Mouse (Mus musculus) adrenal gland, adult 2 months (tissue): ENCODE data around the gene Islr2. TPM values are rescaled to one million over a fixed set of nuclear protein-coding genes. Genes with fewer than 3 reads are reported as not detected.

ENCODE experiments used
- DNase-seq: peaks from one replicate; pipeline ENCODE4 v3.0.0; 2021
- polyA plus RNA-seq: library from polyadenylated mRNA; depleted of rRNA; stranded (reverse); fragments of >200 nt; gene quantifications from 2 replicates; pipeline ENCODE4 v1.2.3, GENCODE M21; 2012
- total RNA-seq, 2 experiments: library from RNA; stranded (reverse); gene quantifications; 2 replicates each; pipeline ENCODE4 v1.2.3; 2021

Islr2 gene
- total and polyA plus RNA-seq, 3 experiments: 1.3 to 2.0 (median 1.5) TPM

GRCm38 (mm10) chr9:58196610-58197567 lies 7.2 kb downstream of the Islr2 start:
- DNase-seq: peak; percentile 58

GRCm38 (mm10) chr9:58196141-58196540 lies 8.0 kb downstream of the Islr2 start:
- DNase-seq: no peak

DNA sequence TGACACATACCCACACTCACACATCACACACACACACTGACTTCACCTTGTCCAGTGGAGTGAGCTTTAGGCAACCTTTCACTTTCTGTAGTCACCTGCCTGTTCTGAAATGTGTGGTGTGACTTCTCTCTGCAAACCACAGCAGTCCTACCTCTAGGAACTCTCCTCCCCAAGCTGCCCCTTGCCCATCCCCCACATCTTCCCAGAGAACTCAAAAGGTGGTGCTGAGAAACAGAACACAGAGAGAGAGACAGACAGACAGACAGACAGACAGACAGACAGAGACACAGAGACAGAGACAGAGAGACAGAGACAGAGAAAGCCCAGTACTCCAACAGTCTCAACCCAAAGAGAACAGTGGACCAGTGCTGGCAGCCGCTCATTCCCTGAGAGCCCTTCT lies 8.4 kb downstream of the Islr2 start:
- DNase-seq: no peak

GRCm38 (mm10) chr9:58194222-58194621 lies 9.9 kb downstream of the Islr2 start:
- DNase-seq: no peak

DNA sequence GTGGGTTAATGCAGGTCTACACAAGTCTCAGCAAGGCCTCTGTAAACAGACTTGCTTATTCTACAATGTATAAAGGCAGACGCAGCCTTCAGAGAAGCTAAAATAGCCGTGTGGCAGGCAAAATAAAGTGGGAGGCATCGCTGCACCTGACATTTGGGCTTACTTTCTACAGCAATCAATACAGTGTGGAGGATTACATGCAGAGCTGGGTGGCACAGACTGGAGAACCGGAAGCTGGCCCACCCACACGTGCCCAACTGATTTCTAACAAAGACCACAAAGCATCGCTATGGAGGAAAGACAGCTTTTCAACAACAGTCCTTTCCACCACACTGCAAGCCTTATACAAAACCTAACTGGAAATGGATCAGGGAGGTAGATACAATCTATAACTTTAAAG lies 19.7 kb downstream of the Islr2 start:
- DNase-seq: no peak

GRCm38 (mm10) chr9:58179390-58179789 lies 24.7 kb downstream of the Islr2 start:
- DNase-seq: no peak

GRCm38 (mm10) chr9:58177165-58177564 lies 27.0 kb downstream of the Islr2 start:
- DNase-seq: no peak

GRCm38 (mm10) chr9:58175745-58176487 lies 28.2 kb downstream of the Islr2 start:
- no peak for DNase-seq

DNA sequence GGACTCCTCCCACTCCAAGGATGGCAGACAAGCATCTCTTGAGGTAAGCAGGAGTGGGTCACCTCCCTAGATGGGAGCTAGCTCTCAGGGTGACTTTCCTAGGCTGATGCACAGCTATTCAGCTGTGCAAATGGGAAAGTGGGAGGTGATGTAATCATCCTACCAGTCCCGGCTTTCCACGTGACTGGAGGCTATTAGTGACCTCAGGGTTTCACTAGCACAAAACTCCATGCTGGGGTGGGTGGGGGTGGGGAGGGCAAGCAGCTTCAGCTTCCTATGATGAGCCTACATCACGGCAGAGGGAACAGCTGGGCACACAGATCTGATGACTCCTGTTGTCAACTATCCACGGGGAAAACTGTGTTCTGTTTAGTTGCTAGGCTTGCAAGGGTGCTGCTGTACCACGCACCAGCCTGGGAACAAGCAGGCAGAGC lies 29.3 kb downstream of the Islr2 start:
- DNase-seq: no peak

- DNase-seq: no peak
Observed at GRCm38 (mm10) chr9:58172863-58173262, 31.3 kb downstream of the Islr2 start.

DNA sequence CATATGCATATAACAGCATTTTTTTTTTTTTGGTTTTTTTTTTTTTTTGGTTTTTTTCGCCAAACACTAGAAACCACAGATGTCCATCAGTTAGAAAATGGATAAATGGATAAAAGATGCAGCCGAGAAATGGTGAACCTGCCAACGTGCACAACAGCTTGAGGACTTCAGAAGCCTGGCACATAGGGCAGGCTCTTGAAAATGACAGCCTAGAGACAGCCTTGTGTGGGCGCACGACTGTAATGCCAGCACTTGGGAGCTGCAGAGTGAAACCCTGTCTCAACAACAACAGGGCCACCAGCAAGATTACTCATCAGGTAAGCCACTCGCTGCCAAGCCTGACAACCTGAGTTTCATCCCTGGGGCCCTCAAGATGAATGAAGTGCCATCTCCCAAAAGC lies 34.7 kb downstream of the Islr2 start:
- DNase-seq: no peak

- DNase-seq: no peak
Observed at GRCm38 (mm10) chr9:58168880-58169279, 35.2 kb downstream of the Islr2 start.

GRCm38 (mm10) chr9:58165779-58166178 lies 38.3 kb downstream of the Islr2 start:
- no peak for DNase-seq

GRCm38 (mm10) chr9:58163146-58163545 lies 41.0 kb downstream of the Islr2 start:
- peak; percentile 78 for DNase-seq

DNA sequence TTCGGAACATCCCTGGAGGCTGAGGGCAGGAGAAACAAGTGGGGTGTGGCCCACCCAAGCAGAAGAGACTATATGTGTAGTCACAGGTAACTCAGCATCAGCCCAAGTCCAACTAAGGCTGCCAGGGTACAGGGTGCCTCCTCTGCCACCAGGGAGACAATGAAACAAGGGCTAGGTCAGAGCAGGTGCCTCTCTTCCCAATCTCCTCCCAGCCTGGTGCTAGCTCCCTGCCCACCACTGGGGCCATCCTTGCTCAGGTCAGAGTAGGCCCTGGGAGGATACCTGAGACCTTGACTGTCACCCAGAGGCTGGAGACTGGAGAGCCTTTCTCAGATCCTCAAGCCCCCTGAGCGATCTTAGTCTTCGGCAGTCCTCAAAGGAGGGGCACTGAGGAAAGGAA lies 41.9 kb downstream of the Islr2 start:
- DNase-seq: no peak

- no peak for DNase-seq
Observed at GRCm38 (mm10) chr9:58160315-58160714, 43.8 kb downstream of the Islr2 start.

GRCm38 (mm10) chr9:58159855-58160254 lies 44.3 kb downstream of the Islr2 start:
- no peak for DNase-seq

DNA sequence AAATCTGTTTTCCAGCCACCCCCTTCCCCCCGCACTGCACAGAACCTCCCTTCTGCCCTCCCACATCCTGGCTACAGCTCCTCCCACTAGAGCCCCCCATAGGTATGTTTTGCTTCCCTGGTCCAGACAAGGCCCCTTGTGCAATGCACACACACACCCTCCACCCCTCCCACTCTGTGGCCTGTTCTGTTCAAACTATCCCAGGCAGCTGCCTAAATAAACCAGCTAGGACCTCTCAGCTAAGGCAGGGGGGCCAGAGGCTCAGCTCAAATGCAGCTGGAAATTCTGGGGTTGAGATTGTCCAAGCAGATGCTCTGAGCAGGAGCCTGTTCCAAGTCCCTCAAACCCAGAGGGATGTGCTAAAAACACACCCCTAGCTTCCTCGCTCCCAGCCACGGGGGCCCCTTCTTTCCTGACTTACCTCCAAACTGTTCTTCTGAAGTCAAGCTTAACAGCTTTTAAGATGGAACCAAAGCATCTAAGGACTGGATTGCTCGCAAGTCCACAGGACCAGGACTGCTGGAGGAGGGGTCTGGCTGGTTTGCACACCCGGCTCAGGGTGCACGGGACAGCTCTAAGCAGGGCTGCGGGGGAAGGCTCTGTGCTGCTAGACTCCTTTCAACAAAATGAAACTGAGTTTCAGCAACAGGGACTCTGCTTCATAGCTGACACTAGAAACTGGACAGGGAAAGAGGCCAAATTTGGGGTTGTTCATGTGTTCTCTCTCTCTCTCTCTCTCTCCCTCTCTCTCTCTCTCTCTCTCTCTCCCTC lies 45.4 kb downstream of the Islr2 start:
- no peak for DNase-seq

GRCm38 (mm10) chr9:58157838-58158237 lies 46.3 kb downstream of the Islr2 start:
- DNase-seq: no peak

DNA sequence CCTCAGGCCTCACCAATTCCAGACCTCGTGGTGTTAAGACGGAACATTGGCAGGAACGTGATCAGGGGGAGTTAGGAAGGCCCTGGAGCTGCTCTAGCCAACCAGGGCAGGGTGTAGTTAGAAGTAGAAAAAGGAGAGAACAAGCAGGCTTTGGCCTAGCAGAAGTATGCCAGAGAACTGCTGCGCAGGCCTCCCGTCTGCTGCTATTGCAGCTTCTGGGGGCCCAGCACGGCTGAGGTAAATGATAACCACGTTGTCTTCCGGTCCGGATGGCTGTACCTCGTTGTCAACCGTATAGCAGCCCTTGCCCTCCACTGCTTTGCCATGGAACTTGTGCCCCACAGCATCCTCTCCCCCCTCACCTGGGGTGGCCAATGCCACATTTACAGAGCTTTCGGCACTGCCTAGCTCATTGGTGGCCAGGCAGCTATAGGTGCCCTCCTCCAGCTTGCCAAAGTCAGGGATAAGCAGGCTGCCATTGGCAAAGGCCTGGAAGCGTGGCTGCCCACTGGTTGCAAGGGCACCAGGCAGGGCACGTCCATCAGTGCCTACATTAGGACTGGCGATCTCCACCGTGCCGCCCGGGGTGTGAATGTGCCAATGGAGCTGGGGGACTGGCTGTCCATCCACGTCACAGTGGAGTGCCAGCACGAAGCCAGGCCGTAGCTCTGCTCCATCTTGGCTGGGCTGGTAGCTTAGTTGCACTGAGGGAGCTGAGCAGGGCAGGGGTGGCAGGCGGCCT lies 47.1 kb downstream of the Islr2 start:
- no peak for DNase-seq

GRCm38 (mm10) chr9:58155366-58155765 lies 48.8 kb downstream of the Islr2 start:
- no peak for DNase-seq

DNA sequence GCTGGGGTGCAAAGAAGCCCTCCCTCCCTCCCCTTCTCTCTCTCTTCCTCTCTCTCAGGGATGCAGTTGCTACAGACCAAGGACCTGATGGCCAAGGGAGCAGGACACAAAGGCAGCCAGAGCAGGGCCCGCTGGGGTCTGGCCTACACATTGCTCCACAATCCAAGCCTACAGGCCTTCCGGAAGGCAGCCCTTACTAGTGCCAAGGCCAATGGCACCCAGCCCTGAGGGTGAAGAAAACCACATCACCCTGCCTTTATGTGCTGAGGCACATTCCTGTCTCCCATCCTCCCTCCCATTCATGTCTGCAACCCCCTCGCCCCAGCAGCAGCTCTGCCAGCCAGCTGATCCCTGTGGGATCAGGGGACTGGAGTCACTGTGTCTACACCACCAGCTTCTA lies 51.0 kb downstream of the Islr2 start:
- DNase-seq: no peak
